In the genomic region with DNA sequence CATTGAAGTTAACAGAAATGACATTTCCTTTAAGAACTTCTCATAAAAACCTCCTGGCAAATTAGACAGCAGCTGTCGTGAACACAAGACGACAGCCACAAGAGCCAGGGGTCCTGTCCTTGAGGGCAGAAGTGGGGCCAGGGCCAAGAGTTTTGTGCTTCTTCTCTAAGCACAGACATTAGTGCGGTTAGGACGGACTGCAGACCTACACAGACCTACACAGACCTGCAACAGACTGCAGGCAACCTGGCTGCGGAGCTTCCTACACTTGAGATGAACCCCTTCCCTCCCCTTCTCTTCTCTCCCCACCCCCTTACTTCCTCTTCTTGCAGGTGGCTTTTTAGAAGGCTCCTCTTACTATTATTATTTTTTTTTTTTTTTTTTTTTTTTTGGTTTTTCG, we compare ENCODE assay signal across 20 mouse cellular contexts.
DNase-seq lines count a peak whose midpoint lies in the region; ATAC-seq and TF ChIP-seq lines count a peak whose summit lies in the region.
"Had no signal": no experiment of that assay in that cellular context is flagged by ENCODE, and none has a peak within 500 bp of the region (broad histone marks: within the 10 kb centered on the region; RNA-seq: fewer than 3 reads in every experiment).

No protein-coding gene starts in this region.

- H3K27me3 ChIP-seq in midbrain, postnatal 0 days (ENCODE audit: insufficient read depth, low read length), result no peaks in the 10 kb centered on the region
- H3K27me3 ChIP-seq in midbrain, embryonic 15.5 days (replicated peaks), result 0 out of 2 replicates have a peak, but pooled peaks cover 2% of the 10 kb centered on the region
- H3K27me3 ChIP-seq in splenic B cell, adult 2 months (ENCODE audit: control insufficient read depth, insufficient read depth, low read length, poor library complexity, severe bottlenecking), result no peaks in the 10 kb centered on the region

- H3K4me2 ChIP-seq in midbrain, postnatal 0 days (ENCODE audit: low read depth, low read length, poor library complexity, severe bottlenecking), result no peak overlapping the region
- no peak overlapping the region for H3K4me2 ChIP-seq in midbrain, embryonic 15.5 days
- H3K4me2 ChIP-seq: heart, embryonic 11.5 days; limb, embryonic 12.5 days had no signal

- H3K36me3 ChIP-seq in midbrain, postnatal 0 days (ENCODE audit: insufficient read depth, low read length), result no peaks in the 10 kb centered on the region
- H3K36me3 ChIP-seq in midbrain, embryonic 15.5 days (replicated peaks), result no peaks in the 10 kb centered on the region
- H3K36me3 ChIP-seq in splenic B cell, adult 2 months (ENCODE audit: control insufficient read depth, insufficient read depth, low read length, poor library complexity, severe bottlenecking), result no peaks in the 10 kb centered on the region
- H3K36me3 ChIP-seq: limb, embryonic 12.5 days had no signal

- TF ChIP-seq CTCF in midbrain, postnatal 0 days (IDR thresholded peaks at IDR 0.05), result no peak

- no peaks in the 10 kb centered on the region for H3K9me3 ChIP-seq in midbrain, postnatal 0 days (ENCODE audit: low read length)
- no peaks in the 10 kb centered on the region for H3K9me3 ChIP-seq in midbrain, embryonic 15.5 days
- H3K9me3 ChIP-seq: limb, embryonic 12.5 days had no signal

- no peaks in the 10 kb centered on the region; the same call in 1 of the 2 replicates for H3K4me1 ChIP-seq in midbrain, postnatal 0 days (ENCODE audit: insufficient read depth, low read length)
- peaks cover 31% of the 10 kb centered on the region for H3K4me1 ChIP-seq in midbrain, embryonic 15.5 days

- H3K4me3 ChIP-seq in midbrain, postnatal 0 days (ENCODE audit: low read depth, low read length), result no peak overlapping the region
- no peak overlapping the region for H3K4me3 ChIP-seq in midbrain, embryonic 15.5 days
- H3K4me3 ChIP-seq: erythroblast, embryonic 14.5 days; limb, embryonic 12.5 days had no signal

- peak; percentile 7 for DNase-seq in midbrain, postnatal 0 days (ENCODE audit: low spot score)
- peak; percentile 50 for DNase-seq in splenic B cell, adult 2 months (ENCODE audit: low read depth, low spot score)
- DNase-seq in thymus, postnatal 36 days, result peak; percentile 49 to 51
- DNase-seq in right cerebral cortex, adult 2 months (ENCODE audit: low spot score in 2 of 2), result no peak
- DNase-seq in kidney, postnatal 25 days, result no peak
- DNase-seq in testis, postnatal 10 days (ENCODE audit: low spot score), result no peak
- DNase-seq: adrenal gland, postnatal 14 days; cerebellum, adult 2 months; gastrocnemius, postnatal 36 days; heart, postnatal 14 days; kidney, adult 11 months had no signal

- WGBS in midbrain, postnatal 0 days, result 80% methylated on average over 6 of the region's 6 CpGs
- WGBS in midbrain, embryonic 15.5 days, result 70% methylated on average over 6 of the region's 6 CpGs

- no peak for ATAC-seq in midbrain, postnatal 0 days (ENCODE audit: low FRiP score)
- ATAC-seq in midbrain, embryonic 15.5 days (replicated peaks), result no peak
- peak; percentile 57 for ATAC-seq in granulocyte monocyte progenitor cell, adult 5-6 weeks (replicated peaks; ENCODE audit: poor library complexity, severe bottlenecking)
- ATAC-seq: forebrain, embryonic 14.5 days; hindbrain, postnatal 0 days; lung, postnatal 0 days had no signal

- H3K9ac ChIP-seq in midbrain, postnatal 0 days (replicated peaks; ENCODE audit: low read length, poor library complexity, severe bottlenecking), result no peak overlapping the region
- no peak overlapping the region for H3K9ac ChIP-seq in midbrain, embryonic 15.5 days
- H3K9ac ChIP-seq: limb, embryonic 12.5 days; liver, embryonic 14.5 days had no signal

- H3K27ac ChIP-seq in midbrain, postnatal 0 days (ENCODE audit: low read depth, low read length), result no peak overlapping the region
- no peak overlapping the region for H3K27ac ChIP-seq in midbrain, embryonic 15.5 days
- H3K27ac ChIP-seq: hindbrain, postnatal 0 days; limb, embryonic 12.5 days; liver, embryonic 14.5 days had no signal

Comparison
In these comparisons a context has a peak if more than half of its experiments do, and no peak if none do; other contexts are left out.
1. DNase-seq: peak in midbrain, postnatal 0 days (single experiment), splenic B cell, adult 2 months (single experiment) and thymus, postnatal 36 days (2 of 2); none in right cerebral cortex, adult 2 months (0 of 2), kidney, postnatal 25 days (0 of 2) and testis, postnatal 10 days (single experiment).